In genomic region chr14:33632790-33633372, GRCm38 (mm10) we compare ENCODE assay signal across 9 mouse cellular contexts. TPM values are rescaled to one million over a fixed set of nuclear protein-coding genes. Genes with fewer than 3 reads are reported as not detected.
DNase-seq lines count a peak whose midpoint lies in the region; ATAC-seq and TF ChIP-seq lines count a peak whose summit lies in the region.
"Had no signal": no experiment of that assay in that cellular context is flagged by ENCODE, and none has a peak within 500 bp of the region (broad histone marks: within the 10 kb centered on the region; RNA-seq: fewer than 3 reads in every experiment).

No protein-coding gene starts in this region.

- intact Hi-C loops in left cerebral cortex, postnatal 14 days (cut with DNase I), result loop anchor here (10.0 kb wide), 1 partner anchor 98 kb away; no protein-coding TSS in a partner anchor

- H3K9ac ChIP-seq in heart, postnatal 0 days (replicated peaks; ENCODE audit: low read depth, low read length), result no peak overlapping the region
- no peak overlapping the region for H3K9ac ChIP-seq in ES-E14 (ENCODE audit: insufficient read depth, low read depth, low read length, poor library complexity, severe bottlenecking)
- H3K9ac ChIP-seq in embryonic facial prominence, embryonic 14.5 days (ENCODE audit: low read depth, low read length), result no peak overlapping the region
- H3K9ac ChIP-seq: lung, embryonic 15.5 days had no signal

- in situ Hi-C loops in ES-E14 (cut with MboI; ENCODE audit: low sequenced_read_pairs in 2 of 2, unreplicated experiment in 2 of 2), result no loop called here

- peak; percentile 52 for TF ChIP-seq CTCF in heart, postnatal 0 days (IDR thresholded peaks at IDR 0.05; ENCODE audit: low read depth)
- TF ChIP-seq CTCF in thymus, adult 2 months (IDR thresholded peaks at IDR 0.05; ENCODE audit: borderline replicate concordance, control insufficient read depth, extremely low read depth, insufficient read depth, low read length, poor library complexity), result no peak

- H3K27ac ChIP-seq in heart, postnatal 0 days (ENCODE audit: low read depth), result no peak overlapping the region
- H3K27ac ChIP-seq in heart, embryonic 10.5 days, result no peak overlapping the region
- no peak overlapping the region for H3K27ac ChIP-seq in ES-E14 (ENCODE audit: insufficient read depth, low read depth, low read length, poor library complexity, severe bottlenecking)
- H3K27ac ChIP-seq in embryonic facial prominence, embryonic 14.5 days (replicated peaks; ENCODE audit: low read depth, low read length), result no peak overlapping the region
- no peak overlapping the region for H3K27ac ChIP-seq in thymus, adult 2 months (ENCODE audit: control insufficient read depth, insufficient read depth, low read length)
- H3K27ac ChIP-seq: lung, embryonic 15.5 days had no signal

- no peaks in the 10 kb centered on the region for H3K9me3 ChIP-seq in heart, postnatal 0 days (replicated peaks; ENCODE audit: control insufficient read depth, low read length)
- H3K9me3 ChIP-seq in heart, embryonic 10.5 days, result no peaks in the 10 kb centered on the region
- H3K9me3 ChIP-seq in ES-E14 (ENCODE audit: control insufficient read depth, insufficient read depth, low read depth, low read length), result no peaks in the 10 kb centered on the region
- H3K9me3 ChIP-seq in embryonic facial prominence, embryonic 14.5 days (ENCODE audit: control insufficient read depth, low read length), result no peaks in the 10 kb centered on the region
- H3K9me3 ChIP-seq: lung, embryonic 15.5 days had no signal

- peak; percentile 26 for DNase-seq in heart, postnatal 0 days (ENCODE audit: low spot score)
- DNase-seq in heart, embryonic 10.5 days (ENCODE audit: low spot score), result no peak
- no peak for DNase-seq in ES-E14 (ENCODE audit: low read depth, low spot score)
- peak; percentile 53 for DNase-seq in embryonic facial prominence, embryonic 14.5 days (ENCODE audit: low spot score)
- peak; percentile 47 to 53 for DNase-seq in left cerebral cortex, postnatal 14 days (ENCODE audit: low spot score in 2 of 2)
- DNase-seq in retina, adult 2 months (ENCODE audit: low read depth, low spot score), result peak; percentile 18
- DNase-seq in testis, postnatal 14 days (ENCODE audit: low spot score), result no peak
- DNase-seq in thymus, adult 2 months, result no peak

- no peak for TF ChIP-seq EP300 in heart, postnatal 0 days (IDR thresholded peaks at IDR 0.05; ENCODE audit: low read depth)

- H3K4me1 ChIP-seq in heart, postnatal 0 days (ENCODE audit: control insufficient read depth, insufficient read depth), result no peaks in the 10 kb centered on the region
- H3K4me1 ChIP-seq in heart, embryonic 10.5 days, result no peaks in the 10 kb centered on the region
- no peaks in the 10 kb centered on the region for H3K4me1 ChIP-seq in ES-E14 (ENCODE audit: control insufficient read depth in 2 of 2, insufficient read depth in 2 of 2, low read length in 2 of 2, poor library complexity in 1 of 2)
- no peaks in the 10 kb centered on the region for H3K4me1 ChIP-seq in embryonic facial prominence, embryonic 14.5 days (ENCODE audit: control insufficient read depth, insufficient read depth, low read length)
- H3K4me1 ChIP-seq in thymus, adult 2 months (replicated peaks; ENCODE audit: control insufficient read depth, insufficient read depth, low read length), result no peaks in the 10 kb centered on the region
- H3K4me1 ChIP-seq: lung, embryonic 15.5 days had no signal

- H3K36me3 ChIP-seq in heart, postnatal 0 days (replicated peaks; ENCODE audit: control insufficient read depth, insufficient read depth, low read length), result no peaks in the 10 kb centered on the region
- no peaks in the 10 kb centered on the region for H3K36me3 ChIP-seq in heart, embryonic 10.5 days
- no peaks in the 10 kb centered on the region for H3K36me3 ChIP-seq in ES-E14 (ENCODE audit: control insufficient read depth, insufficient read depth, low read length, poor library complexity, severe bottlenecking)
- H3K36me3 ChIP-seq in embryonic facial prominence, embryonic 14.5 days (ENCODE audit: control insufficient read depth, insufficient read depth, low read length), result no peaks in the 10 kb centered on the region
- no peaks in the 10 kb centered on the region for H3K36me3 ChIP-seq in thymus, adult 2 months (ENCODE audit: control insufficient read depth, insufficient read depth, low read length)
- H3K36me3 ChIP-seq: lung, embryonic 15.5 days had no signal

- WGBS in heart, postnatal 0 days, result 59% methylated on average over 8 of the region's 8 CpGs
- WGBS in heart, embryonic 10.5 days, result 76% methylated on average over 8 of the region's 8 CpGs
- 64% methylated on average over 8 of the region's 8 CpGs for WGBS in embryonic facial prominence, embryonic 14.5 days
- WGBS in thymus, adult 2 months, result 68% methylated on average over 8 of the region's 8 CpGs

- no peak for TF ChIP-seq POLR2A in thymus, adult 2 months (IDR thresholded peaks at IDR 0.05; ENCODE audit: control insufficient read depth, extremely low read depth, insufficient read depth, low read length, poor library complexity)

- no peak overlapping the region for H3K4me2 ChIP-seq in heart, postnatal 0 days (ENCODE audit: low read depth, low read length)
- H3K4me2 ChIP-seq in embryonic facial prominence, embryonic 14.5 days (ENCODE audit: low read depth, low read length), result no peak overlapping the region
- H3K4me2 ChIP-seq: lung, embryonic 15.5 days had no signal

- H3K4me3 ChIP-seq in heart, postnatal 0 days (ENCODE audit: low read depth, low read length), result no peak overlapping the region
- no peak overlapping the region for H3K4me3 ChIP-seq in heart, embryonic 10.5 days
- H3K4me3 ChIP-seq in ES-E14 (ENCODE audit: insufficient read depth in 1 of 2, low read depth in 1 of 2, low read length in 2 of 2, poor library complexity in 1 of 2, severe bottlenecking in 1 of 2), result no peak overlapping the region
- no peak overlapping the region for H3K4me3 ChIP-seq in embryonic facial prominence, embryonic 14.5 days (ENCODE audit: low read depth, low read length)
- H3K4me3 ChIP-seq in thymus, adult 2 months (ENCODE audit: control insufficient read depth, insufficient read depth, low read length), result no peak overlapping the region
- H3K4me3 ChIP-seq: lung, embryonic 15.5 days had no signal

- no peaks in the 10 kb centered on the region for H3K27me3 ChIP-seq in heart, postnatal 0 days (ENCODE audit: control insufficient read depth, insufficient read depth, low read length)
- H3K27me3 ChIP-seq in heart, embryonic 10.5 days (ENCODE audit: insufficient read depth, poor library complexity, severe bottlenecking), result no peaks in the 10 kb centered on the region; the same call in 1 of the 2 replicates
- H3K27me3 ChIP-seq in embryonic facial prominence, embryonic 14.5 days (replicated peaks; ENCODE audit: control insufficient read depth, insufficient read depth, low read length), result no peaks in the 10 kb centered on the region
- no peaks in the 10 kb centered on the region for H3K27me3 ChIP-seq in thymus, adult 2 months (ENCODE audit: control insufficient read depth, insufficient read depth, low read length)
- H3K27me3 ChIP-seq: lung, embryonic 15.5 days had no signal

- no peak for ATAC-seq in heart, postnatal 0 days (ENCODE audit: insufficient read depth, low read depth)
- ATAC-seq in embryonic facial prominence, embryonic 14.5 days (ENCODE audit: low read depth), result no peak

TF ChIP-seq in ES-E14, 5 proteins besides CTCF, POLR2A, EP300 and RAD21:
- TF ChIP-seq ZC3H11A (IDR thresholded peaks at IDR 0.05; ENCODE audit: borderline replicate concordance, low read depth, low read length) (no peak), ZNF384 (IDR thresholded peaks at IDR 0.05; ENCODE audit: low read depth, low read length) (0 out of 2 replicates have a peak, but pooled peaks have one; percentile 30)
TF ChIP-seq in ES-E14: peak in this region for 1.

RNA-seq across cellular contexts. Expression of gene Ptpn20, which starts 43.9 kb away (rescaled TPM):
- not detected in 2 replicates for total RNA-seq in heart, postnatal 0 days (2014; rRNA removed; ENCODE audit: low replicate concordance)
- 0.07 TPM in 1 of 2 replicates, not detected in the other for polyA plus RNA-seq in heart, postnatal 0 days (2015; fragmentation: Nextera tagmentation; extraction: Ambion mirVana)
- 0.14 and 0.23 TPM in 2 replicates for polyA plus RNA-seq in heart, embryonic 10.5 days (2016; fragmentation: Nextera tagmentation; extraction: Ambion mirVana)
- 0.37 and 0.54 TPM in 2 replicates for total RNA-seq in ES-E14 (2012; rRNA removed)
- polyA plus RNA-seq in embryonic facial prominence, embryonic 14.5 days (2014; fragmentation: Nextera tagmentation; extraction: Ambion mirVana), result 0.33 and 0.37 TPM in 2 replicates
- under 1 TPM; 0.81 to 0.85 TPM for total RNA-seq in left cerebral cortex, postnatal 14 days (2021)
- not detected in 2 replicates for polyA plus RNA-seq in thymus, adult 2 months (2012; rRNA removed)

Comparison
In these comparisons a context has a peak if more than half of its experiments do, and no peak if none do; other contexts are left out.
1. DNase-seq: peak in heart, postnatal 0 days (single experiment), embryonic facial prominence, embryonic 14.5 days (single experiment), left cerebral cortex, postnatal 14 days (2 of 2) and retina, adult 2 months (single experiment); none in heart, embryonic 10.5 days (single experiment), ES-E14 (single experiment), testis, postnatal 14 days (single experiment) and thymus, adult 2 months (single experiment).